Mouse (Mus musculus) layer of hippocampus, adult 11-12 months (tissue): ENCODE measurements at regions not wholly inside any gene's neighbourhood (a gene's known extent, or its start where the extent isn't known, plus 50 kb on each side); places are given as distances from the start of the nearest gene placed in this dataset.

Source experiments
- DNase-seq: peaks from one replicate; pipeline ENCODE4 v3.0.0; 2022; ENCODE audit warnings: low spot score

- DNase-seq: no peak
These were observed 69.8 kb downstream of the Gm21750 start for GRCm38 (mm10) chr14:73730796-73731195.

DNA sequence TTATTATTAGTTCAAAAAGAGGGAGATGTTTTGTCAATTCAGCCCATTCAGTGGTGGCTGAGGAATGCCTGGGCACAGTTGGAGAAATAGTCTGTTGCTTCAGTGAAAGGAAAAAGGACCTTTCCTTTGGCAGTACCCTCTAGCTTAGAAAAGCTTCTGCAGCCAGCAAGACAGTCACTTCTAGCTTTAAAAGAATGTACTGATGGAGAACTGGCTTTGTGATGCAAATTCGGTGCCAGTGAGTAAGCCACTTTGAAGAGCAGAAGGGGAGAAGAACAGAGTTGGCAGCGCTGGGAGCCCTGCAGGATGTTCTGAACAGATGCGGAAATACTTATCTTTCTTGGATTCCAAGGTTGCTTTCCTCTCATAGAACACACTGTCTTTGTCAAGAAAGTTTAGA is 71.1 kb downstream of the Gm21750 start:
- peak; percentile 51 for DNase-seq

- no peak for DNase-seq
These were observed 89.8 kb downstream of the Gm21750 start for GRCm38 (mm10) chr14:73750790-73751189.

DNA sequence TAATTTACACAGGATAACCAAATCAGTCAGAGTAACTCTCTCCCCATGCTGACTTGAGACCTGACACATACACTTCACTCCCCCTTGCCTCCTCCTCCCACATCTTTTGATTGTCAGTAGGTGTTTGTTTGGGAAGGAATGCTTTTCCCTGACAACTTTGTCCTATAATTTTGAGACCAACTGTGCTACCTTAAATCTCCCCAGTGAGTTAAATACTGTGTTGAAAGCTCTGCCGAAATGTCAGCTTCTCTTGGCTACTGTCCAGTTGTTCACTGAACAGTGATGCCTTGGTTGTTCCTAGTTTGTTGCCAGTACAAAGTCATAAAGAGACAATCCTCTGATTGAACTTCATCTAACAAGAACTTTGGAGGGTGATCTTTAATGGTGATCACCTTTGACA is 99.0 kb downstream of the Gm21750 start:
- DNase-seq: no peak

DNA sequence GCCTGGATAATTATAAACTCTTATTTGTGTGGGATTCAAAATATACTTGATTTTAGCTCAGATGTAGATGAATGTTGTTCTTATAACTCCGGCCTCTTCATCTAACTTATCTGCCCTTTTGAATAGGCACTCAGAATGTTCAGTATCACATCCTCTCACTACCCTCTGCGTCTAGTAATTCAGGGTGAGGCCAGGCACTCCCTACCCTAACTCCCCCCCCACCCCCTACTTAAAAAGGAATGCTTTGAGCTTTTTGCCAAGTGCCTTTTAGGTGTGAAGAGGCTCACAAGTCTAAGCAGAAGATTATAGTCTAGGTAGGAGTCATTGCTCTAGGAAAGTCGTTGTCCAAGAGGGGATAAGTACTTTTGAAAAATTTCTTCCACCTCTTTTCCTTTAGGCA is 111.9 kb downstream of the Gm21750 start:
- no peak for DNase-seq

- DNase-seq: no peak
These were observed 112.8 kb downstream of the Gm21750 start for GRCm38 (mm10) chr14:73773810-73774209.

DNA sequence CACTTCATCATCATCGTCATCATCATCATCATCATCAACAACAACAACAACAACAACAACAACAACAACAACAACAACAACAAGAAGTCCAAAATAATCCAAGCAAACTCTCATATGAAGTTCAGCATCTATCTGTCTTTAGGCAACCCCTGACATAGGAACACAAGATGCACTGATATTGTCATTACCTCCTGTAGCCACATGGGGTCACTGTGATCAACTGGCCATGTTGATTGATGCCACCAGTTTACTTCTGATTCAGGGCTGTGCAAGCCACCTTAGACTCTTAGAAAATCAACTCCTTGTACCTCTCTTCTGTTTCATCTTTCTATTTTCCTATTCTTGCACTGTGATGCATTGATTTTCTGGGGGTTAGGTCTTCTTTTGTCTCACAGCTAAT is 115.0 kb downstream of the Gm21750 start:
- DNase-seq: peak; percentile 71

DNA sequence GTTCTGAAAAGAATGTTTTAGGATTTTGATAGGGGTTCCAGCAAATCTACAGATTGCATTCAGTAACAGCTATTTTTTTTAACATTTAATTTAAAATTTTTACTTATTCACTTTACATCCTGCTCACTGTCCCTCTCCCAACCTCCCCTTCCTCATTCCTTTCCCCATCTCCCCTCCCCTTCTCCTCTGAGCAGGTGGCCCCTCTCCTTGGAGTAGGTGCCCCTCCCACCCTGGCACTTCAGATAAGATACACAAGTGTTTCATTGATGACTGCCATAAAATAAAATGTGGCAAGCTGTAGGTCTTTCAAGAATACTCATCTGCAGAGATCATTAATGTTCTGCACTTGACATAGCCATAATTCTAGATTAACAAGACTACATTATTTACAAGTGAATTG is 146.1 kb downstream of the Gm21750 start:
- DNase-seq: no peak

DNA sequence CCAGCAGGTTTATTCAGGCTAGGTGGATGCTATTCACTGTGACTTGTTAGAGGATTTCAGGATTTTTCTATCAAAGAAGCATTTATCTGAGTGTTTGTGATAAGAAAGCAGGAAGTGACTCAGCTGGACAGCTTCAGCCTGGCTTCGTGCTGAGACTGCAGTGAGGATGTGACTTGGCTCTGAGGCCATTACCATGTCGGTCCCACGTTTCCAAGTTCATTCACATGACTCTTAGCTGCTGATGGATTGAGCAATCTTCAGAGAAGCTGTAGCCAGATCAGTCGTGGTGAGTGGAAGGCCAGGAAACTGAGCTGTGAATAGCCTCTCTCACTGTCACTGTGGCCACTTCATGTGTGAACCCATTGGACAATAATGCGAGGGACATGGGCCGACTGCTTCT is 177.9 kb downstream of the Gm21750 start:
- DNase-seq: no peak

DNA sequence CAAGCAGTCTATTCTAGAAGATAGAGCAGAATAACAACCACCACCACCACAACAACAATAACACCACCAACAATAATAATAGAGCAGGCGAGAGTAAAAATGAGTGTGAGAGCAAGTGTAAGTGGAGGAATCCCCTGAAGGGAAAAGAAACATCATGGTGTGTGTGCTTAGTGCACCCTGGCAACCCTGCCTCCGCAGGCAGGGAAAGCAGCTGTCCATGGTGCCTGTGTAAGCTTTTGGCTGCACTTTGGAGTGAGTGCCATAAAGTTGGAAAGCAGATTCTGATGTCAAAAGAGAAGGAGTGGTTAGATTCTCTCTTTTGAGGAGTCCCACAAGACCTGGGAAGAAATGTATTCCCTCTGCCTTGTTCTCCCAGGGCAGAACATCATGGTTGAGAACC is 200.8 kb downstream of the Gm21750 start:
- no peak for DNase-seq

- DNase-seq: no peak
These were observed 213.3 kb downstream of the Gm21750 start for GRCm38 (mm10) chr14:73874337-73874736.

- no peak for DNase-seq
These were observed 214.9 kb downstream of the Gm21750 start for GRCm38 (mm10) chr14:73875916-73876315.

- no peak for DNase-seq
These were observed 217.2 kb downstream of the Gm21750 start for GRCm38 (mm10) chr14:73878267-73878666.

DNA sequence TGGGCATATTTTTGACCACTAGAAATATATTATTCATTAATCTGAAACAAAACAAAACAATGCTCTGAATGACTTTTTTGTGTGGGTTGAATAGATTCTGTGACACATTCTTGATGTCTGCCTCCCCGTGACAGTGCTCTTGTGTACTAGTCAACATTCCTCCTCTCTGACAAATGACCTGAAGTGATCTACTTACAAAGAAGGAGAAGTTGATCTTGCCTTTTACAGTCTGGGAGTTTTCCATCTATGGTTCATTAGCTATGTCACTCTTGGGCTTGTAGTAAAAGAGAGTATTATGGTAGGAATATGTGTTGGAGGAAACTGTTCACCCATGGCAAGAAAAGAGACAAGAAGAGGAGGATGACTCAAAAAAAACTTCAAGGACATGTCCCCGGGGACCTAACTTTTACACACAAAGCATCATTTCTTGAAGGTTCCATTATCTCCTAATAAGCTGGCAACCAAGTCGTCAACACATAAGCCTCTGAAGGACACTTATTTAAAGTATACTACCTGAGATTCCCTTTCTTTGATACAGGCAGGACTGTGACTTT is 217.9 kb downstream of the Gm21750 start:
- no peak for DNase-seq

DNA sequence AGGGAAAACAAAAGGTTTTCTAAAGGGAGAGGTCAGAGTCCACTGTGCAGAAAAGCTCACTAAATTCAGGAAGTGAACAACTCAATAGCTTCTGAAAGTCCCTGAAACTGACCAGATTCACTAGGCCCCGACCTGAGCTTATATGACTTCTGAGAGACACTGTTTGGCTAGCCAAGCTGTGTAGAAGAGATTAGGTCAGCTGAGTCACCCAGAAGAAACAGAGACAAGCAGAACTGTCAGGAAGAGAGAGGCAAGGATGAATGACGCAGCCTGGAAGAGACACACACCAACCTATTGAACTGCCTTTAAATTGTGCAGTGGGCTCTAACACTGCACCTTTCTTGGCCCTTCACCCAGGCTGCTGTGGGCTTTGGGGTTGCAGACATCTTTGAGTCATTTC is 230.4 kb downstream of the Gm21750 start:
- no peak for DNase-seq

GRCm38 (mm10) chr14:73894844-73895243 is 233.8 kb downstream of the Gm21750 start:
- no peak for DNase-seq

DNA sequence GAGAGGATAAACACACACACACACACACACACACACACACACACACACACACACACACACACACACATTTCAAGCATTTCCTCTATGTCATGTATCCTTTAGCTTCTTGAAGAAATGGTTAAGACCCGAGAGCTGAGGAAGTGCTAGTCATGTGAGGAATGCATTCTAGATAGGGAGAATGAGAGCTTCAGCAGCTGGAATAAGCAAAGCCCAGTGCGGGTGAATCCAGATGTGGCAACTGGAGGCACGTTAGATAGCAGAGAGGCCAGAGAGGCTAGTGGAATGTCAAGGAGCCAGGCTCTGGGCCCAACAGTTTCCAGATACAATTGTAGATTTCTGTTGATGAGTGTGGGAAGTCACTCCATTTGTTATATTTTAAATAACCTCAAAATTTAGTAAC is 234.2 kb downstream of the Gm21750 start:
- DNase-seq: no peak

- no peak for DNase-seq
These were observed 238.1 kb downstream of the Gm21750 start for GRCm38 (mm10) chr14:73899078-73899477.

GRCm38 (mm10) chr14:73902085-73902713 is 241.2 kb downstream of the Gm21750 start:
- no peak for DNase-seq

DNA sequence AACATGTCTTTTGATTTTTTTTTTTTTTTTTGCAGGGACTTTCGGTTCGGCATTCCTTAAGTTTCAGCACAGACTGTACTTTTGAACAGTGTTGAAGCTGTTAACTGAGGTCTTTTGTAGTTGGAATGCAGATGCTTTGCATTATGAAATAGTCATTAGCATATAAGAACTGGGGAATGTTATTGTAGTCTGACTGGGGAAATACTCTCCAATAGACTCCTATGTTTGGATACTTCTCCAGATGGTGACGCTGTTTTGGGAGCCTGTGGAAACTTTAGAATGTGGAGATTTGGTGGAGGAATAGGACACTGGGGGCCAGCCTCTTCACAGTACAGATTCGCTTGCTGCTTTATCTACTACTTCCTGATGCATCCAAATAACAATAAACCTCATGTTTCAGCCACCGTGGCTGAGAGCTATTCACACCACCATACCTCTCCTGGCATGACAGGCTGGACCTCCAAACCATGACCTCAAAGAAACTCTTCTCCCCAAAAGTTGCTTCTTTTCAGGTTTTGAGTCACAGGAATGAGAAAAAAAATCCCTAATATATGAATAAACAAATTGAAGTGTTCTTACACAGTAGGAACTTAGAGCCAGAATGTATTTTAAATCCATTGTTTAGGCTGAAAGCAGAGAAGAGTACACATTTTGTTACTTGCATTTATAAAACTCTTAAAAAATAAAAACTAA is 252.9 kb downstream of the Gm21750 start:
- no peak for DNase-seq

DNA sequence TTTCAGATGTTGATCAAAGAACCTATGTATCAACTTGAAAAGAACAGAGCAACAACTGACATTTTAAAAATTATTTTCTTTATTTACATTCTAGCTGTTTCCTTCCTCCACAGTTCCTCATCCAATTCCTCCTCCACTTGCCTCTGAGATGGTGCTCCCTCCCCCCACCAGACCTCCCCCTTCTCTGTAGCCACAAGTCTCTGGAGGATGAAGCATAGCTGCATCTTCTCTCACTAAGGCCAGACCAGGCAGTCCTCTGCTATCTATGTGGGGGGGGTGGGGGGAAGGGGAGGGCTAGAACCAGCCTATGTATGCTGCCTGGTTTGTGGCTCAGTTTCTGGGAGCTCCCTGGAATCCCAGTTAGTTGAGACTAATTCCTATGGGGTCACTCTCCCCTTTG is 255.0 kb downstream of the Gm21750 start:
- no peak for DNase-seq

DNA sequence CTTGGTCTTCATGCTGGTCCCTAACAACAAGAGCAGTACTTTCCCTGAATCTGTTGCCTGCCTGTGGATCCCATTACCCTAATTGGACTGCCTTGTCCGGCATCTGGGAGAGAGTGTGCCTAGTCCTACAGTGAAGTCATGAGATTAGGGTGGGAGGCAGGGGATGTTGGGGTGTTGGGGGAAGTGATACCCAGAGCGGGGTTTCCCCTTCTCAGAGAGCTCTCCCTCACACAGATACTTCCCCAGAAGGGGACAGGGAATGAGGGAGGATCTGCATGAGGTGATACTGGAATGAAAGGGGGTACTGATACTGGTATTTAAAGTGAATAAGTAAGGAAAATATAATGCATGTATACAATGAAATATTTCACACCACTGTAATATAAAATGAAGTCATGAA is 270.1 kb downstream of the Gm21750 start:
- DNase-seq: no peak

- no peak for DNase-seq
These were observed 286.3 kb downstream of the Gm21750 start for GRCm38 (mm10) chr14:73947316-73947715.

- DNase-seq: no peak
These were observed 291.5 kb downstream of the Gm21750 start for GRCm38 (mm10) chr14:73952511-73952910.
